Mouse (Mus musculus) cerebellum, adult 8-10 months (tissue): ENCODE data around the gene Zfp36l2.

Experiments
- DNase-seq: peaks from one replicate; pipeline ENCODE4 v3.0.0; 2022

The Zfp36l2 gene

GRCm38 (mm10) chr17:84175196-84175595 lies 12.6 kb downstream of the Zfp36l2 start:
- DNase-seq, result no peak

DNA sequence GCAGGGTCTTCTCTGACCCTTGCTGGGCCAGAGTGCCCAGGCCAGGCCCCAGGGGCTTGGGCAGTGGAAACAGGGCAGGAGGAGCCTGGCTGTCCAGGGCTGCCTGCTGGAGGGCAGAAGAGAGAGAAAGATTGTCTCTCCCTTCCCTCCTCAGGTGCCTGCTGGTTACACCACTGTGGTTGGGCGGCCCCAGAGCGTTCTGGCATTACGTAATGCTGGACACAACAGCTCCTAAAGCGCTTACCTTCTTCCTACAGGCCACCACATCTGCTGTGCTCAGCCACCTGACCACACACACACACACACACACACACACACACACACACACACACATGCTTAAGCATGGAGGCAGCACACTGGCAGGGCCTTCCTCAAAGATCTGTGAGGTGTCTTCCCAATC lies 20.4 kb downstream of the Zfp36l2 start:
- DNase-seq, result no peak

GRCm38 (mm10) chr17:84166135-84166860 lies 21.4 kb downstream of the Zfp36l2 start:
- DNase-seq, result no peak

DNA sequence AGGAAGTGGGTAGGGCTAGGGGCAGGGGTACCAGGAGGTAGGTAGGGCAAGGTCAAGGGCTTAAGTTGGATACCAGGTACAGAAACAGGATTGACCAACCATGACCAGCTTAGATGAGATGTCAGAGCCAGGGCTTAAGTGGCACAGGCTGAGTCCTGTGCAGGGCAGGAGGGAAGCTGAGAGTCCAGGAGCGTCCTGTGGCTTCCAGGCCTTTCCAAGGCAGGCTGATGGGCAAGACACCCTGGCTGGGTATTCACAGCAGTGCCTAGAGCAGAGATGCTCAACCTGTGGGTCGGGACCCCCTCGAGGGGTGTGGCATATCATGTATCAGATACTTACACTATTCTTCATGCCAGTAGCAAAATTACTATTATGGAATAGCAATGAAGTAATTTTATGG lies 22.0 kb downstream of the Zfp36l2 start:
- no peak for DNase-seq

GRCm38 (mm10) chr17:84164146-84164545 lies 23.6 kb downstream of the Zfp36l2 start:
- no peak for DNase-seq

- DNase-seq, result no peak
Measured at GRCm38 (mm10) chr17:84163066-84163785, 24.5 kb downstream of the Zfp36l2 start.

DNA sequence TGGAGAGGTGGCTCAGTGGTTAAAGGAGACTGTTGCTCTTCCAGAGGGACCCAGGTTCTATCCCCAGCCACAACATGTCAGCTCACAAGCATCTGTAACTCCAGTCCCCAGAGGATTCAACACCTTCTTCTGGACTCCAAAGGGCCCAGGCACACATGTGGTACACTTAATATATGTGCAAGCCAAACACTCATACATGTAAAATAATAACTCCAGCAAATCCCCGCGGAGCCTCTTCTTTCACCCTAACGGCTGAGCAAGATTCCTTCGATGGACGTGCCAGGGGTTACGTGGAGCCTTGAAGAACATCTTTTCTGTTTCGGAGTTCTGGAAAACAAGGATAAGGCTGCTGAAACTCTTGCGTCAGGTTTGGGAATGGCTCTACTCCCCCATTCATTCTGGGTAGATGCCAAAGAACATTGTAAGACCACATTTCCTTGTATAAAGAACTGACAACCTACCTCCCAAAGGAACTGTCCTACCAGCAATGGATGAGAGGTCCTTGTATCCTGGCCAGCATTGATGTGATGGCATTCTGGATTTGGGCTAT lies 25.5 kb downstream of the Zfp36l2 start:
- DNase-seq, result no peak

- no peak for DNase-seq
Measured at GRCm38 (mm10) chr17:84161231-84161854, 26.4 kb downstream of the Zfp36l2 start.

GRCm38 (mm10) chr17:84158891-84159290 lies 28.9 kb downstream of the Zfp36l2 start:
- no peak for DNase-seq

DNA sequence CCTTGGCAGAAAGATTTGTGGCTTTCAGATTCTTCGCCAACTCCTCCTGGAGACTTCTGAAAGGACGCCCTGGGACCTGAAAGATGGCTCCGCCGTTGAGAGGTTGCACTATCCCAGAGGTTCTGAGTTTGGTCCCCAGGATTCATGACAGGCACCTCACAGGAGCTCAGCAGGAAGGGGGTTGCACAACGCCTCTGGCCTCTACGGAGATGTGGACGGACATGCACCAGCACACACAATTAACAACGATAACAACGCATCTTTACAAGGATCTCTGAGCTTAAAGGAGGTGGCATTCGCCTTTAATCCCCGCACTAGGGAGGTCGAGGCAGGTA lies 29.3 kb downstream of the Zfp36l2 start:
- no peak for DNase-seq

DNA sequence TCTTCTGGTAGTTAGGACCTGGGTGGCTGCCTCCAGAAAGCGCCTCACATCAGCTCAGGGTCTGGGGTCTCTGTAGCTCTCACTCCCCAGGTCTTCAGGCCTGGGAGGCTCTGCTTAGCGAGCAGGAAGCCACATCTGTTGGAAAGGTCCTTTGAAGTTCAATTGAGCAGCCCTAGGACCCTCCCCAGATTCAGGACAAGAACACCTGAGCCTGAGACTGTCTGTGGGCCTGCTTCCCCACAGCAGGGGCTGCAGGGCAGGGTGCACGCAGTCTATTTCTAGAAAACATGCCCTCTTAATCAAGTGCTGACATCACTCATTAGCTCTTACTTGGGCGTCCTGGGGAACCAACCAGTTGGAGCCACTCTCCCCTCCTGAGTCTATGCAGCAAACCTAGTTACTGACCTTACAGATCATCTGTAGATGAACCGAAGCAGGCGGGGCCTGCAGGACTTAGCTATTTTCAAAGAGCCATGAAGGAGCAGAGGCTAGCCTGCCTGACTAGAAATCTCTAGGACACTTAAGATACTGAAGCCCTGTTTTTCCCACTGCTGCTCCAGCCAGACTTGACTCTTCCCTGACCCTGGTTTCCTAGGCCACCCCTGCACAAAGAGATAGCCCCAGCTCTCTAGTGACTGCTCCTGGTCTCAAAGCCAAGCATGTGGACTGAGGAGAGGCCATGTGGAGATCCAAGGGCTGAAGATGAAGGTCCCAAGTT lies 29.8 kb downstream of the Zfp36l2 start:
- no peak for DNase-seq

DNA sequence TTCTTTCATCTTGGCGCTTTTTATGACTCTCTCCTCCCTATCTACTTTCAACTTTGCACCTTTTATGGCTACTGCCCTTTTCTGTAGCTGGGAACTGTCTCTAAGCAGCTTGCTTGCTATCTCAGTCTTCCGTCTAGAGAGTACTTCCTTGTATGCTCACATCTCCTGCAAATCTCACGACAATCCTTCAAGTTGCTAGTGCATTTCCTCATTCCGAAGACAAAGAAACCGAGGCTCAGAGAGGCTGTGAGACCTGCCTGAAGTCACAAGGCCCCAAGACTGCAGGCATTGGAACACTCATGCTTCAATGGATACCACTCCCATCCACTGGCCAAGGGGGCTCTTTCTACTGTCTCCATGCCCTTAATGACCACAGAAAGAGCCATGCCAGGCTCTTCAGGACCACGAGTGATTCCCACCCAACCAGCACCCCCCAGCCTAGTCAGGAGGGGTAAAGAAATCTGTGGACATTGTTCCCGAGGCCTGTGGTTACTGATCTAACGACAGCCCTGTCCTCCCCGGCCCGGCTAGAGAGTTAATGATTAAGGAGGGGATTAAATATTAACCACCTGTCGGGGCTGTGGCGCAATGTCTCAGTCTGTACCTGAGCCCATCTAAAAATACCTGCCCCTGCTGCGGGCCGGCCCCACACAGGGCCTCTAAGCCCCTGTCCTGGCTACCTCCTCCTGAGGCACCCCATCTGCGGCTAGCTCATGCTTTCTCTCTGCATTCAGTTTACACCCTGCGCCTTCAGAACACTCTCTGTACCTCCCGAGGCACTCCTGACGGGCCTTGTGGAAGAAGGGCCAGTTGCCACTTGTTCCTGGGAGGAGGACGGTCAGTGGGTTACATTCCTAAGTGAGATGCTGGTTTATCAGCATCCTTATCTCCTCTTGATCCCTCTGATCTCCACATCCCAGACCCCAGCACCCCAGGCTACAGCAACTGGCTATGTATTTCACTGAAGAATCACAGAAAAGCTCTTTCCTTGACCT lies 30.7 kb downstream of the Zfp36l2 start:
- DNase-seq, result no peak

DNA sequence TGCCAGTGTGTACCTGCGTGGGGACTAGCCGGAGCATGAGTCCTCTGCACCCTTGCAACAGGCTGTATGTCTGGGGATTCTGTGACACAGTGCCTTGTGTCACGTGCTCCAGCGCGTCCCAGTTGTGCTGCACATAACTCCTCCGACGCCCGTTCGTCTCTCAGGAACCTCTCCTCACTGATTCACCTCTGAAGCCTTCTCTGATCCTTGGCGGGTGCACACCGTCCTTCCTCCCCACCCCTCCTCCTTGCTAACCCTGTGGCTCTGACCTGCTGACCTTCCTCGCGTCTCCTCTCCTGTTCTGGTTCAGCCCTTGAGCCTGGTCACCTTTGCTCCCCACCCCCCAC lies 31.5 kb downstream of the Zfp36l2 start:
- DNase-seq, result no peak

DNA sequence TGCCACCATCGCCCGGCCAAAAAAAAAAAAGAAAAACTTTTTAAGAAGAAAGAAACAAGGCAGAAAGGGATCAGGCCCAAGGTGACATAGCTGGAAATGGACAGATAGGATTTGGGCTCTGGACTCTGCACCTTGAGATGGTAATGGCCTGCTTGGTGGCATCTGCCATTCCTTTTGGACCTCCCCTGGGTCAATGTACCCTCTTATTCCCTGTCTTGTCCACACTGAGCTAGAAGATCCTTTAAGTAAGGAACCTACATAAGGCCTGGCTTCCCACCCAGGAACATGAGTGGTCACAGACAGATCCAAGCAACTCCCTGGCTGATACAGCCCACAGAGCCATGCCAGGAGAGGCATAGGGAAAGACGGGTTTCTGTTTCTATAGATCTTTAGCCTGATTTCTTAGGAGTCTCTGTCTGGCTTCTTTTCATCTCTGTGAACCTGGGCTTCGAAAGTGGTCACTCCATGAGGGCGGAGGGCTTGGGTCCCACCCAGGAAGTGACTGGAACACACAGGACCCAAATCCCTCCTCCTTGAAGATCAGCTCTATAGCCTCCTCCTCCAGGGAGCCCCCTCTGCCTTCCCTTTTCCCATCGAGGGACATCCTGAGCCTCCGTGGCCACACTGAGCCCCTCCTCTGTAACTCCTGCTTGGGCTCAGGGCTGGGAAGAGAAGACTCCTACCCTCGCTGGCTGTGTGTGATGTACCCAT lies 32.1 kb downstream of the Zfp36l2 start:
- DNase-seq, result no peak

GRCm38 (mm10) chr17:84155029-84155338 lies 32.8 kb downstream of the Zfp36l2 start:
- no peak for DNase-seq

DNA sequence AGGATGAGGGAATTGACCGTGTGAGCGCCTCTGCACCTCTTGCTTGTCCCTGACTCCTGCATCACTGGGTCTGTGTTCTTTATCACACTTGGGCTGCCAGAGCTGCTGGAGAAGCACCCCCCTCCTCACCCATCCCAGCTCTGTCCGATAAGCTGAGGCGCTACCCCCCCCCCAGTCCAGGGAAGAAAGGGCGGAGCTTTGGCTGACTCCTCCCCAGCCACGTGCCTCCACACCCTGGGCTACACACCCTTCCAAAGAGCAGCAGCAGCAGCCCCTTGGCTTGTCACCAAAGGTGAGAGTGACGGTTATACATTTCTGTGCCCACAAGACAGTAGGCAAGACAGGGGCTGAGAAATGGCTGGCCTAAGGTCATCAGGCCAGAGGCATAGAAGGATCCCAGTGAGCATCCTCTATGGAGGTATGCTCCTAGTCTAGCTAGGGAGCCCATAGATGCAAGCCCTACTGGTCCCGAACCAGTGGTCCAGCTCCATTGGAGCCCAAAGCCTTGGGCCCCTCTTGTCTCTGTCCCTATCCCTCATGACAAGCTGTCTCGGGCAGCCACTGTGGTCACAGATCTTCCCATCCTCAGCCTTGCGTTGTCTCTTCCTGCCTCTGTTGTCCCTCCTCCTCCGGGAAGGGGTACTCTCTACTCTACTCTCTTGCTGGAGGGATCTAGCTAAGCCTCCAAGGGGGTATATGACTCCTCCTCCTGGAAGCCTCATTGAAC lies 33.3 kb downstream of the Zfp36l2 start:
- no peak for DNase-seq

DNA sequence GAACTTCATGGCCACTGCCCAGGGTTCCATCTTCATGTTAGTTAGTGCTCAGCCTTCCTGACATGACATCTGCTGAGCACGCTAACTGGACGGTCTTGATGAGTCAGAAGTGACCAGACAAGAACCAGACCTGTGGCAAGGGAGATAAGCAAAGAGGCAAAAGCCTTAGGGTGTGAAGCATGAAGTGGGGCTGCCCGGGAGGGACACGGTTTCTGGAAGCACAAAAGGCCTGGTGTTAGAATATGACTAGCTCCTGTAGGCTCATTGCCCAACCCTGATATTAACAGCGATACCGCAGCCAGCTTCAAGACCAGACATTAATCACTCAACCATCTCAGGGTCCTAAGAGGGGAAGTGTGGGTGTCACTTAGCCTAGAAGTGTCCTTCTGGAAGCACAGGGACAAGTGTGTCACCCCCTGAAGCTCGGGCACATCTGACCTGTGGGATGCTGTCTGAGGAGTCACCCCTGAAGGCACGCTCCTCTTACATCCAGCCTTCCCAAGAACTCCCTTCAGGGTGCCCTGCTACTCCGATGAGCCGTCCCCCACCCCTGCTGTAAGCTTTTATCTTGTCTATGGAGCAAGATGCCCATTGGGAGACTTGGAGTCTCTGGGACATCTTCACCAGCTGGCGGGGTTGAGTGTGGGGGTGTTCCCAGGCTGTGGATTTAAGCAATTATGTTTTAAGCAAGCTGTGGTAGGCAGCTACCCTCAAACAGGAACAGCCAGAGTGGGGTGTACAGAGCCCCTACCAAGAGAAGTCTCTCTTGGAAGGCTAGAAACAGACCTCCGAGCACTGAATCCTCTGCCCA lies 34.6 kb downstream of the Zfp36l2 start:
- no peak for DNase-seq

- no peak for DNase-seq
Measured at GRCm38 (mm10) chr17:84152206-84152975, 35.4 kb downstream of the Zfp36l2 start.

DNA sequence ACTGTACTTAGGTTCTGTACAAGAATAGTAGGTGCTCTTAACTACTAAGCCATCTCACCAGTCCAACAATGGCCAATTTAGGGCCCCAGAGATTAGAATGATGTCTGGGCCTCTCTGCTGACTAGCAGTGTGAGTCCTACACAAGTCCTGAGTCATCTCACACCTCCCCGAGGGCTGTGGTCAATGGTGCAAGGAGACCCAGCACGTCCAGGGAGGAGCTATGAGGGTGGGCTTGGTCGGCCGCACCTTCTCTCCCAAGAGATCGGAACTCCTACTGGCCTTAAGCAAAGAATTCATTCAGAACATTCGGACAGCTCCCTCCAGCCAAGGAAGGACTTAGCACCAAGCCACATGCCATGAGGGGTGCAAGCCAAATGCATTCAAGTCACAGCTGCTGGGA lies 36.4 kb downstream of the Zfp36l2 start:
- no peak for DNase-seq
